Mouse (Mus musculus): ENCODE measurements around the gene 4930455H04Rik. TPM values are rescaled to one million over a fixed set of nuclear protein-coding genes. Genes with fewer than 3 reads are reported as not detected.
A peak's percentile ranks its signal among the peaks of the same experiment; 100 is the strongest.

The 4930455H04Rik gene
- total RNA-seq (2012; rRNA removed), result not detected in 2 replicates

DNA sequence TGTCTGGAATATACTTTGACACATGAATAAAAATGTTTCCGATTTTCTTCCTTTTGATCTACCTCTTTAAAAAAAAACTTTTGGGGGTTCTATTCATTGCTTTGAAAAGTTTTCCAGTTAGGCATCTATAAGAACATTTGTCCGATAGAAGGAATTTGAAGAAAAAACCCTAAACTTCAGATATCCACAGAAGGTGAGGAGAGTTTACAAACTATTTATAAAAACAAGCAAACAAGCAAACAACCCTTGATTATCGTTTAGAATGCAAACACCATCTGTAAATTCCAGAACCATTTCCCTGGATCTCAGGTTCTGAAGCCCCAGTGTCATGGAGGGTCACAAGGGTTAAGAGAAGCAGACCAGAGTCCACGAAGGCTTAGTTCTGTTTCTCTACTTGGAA, at the start of gene 4930455H04Rik:
4930455H04Rik (plus strand) TSS at position 301 of the 400 bp plus-strand sequence.
- H3K4me3 ChIP-seq (ENCODE audit: insufficient read depth in 1 of 2, low read depth in 1 of 2, low read length in 2 of 2, poor library complexity in 1 of 2, severe bottlenecking in 1 of 2), result peak within 1 kb of the TSS; percentile 36 to 60; a peak in 3 of 4 replicates
- H3K36me3 ChIP-seq (ENCODE audit: control insufficient read depth, insufficient read depth, low read length, poor library complexity, severe bottlenecking), result no peaks in the 10 kb centered on the region
- no peak for DNase-seq (ENCODE audit: low read depth, low spot score)
- TF ChIP-seq ZC3H11A (IDR thresholded peaks at IDR 0.05; ENCODE audit: borderline replicate concordance, low read depth, low read length) (no peak), HCFC1 (IDR thresholded peaks at IDR 0.05; ENCODE audit: borderline replicate concordance, insufficient read depth, low read length) (no peak), ZNF384 (IDR thresholded peaks at IDR 0.05; ENCODE audit: low read depth, low read length) (no peak), CHD2 (IDR thresholded peaks at IDR 0.05; ENCODE audit: low read depth, low read length) (no peak), MAFK (IDR thresholded peaks at IDR 0.05; ENCODE audit: insufficient read depth, low read depth, low read length) (no peak)
- H3K9ac ChIP-seq (ENCODE audit: insufficient read depth, low read depth, low read length, poor library complexity, severe bottlenecking), result no peak within 1 kb of the TSS
- no peaks in the 10 kb centered on the region for H3K9me3 ChIP-seq (ENCODE audit: control insufficient read depth, insufficient read depth, low read depth, low read length)
- no peaks in the 10 kb centered on the region for H3K4me1 ChIP-seq (ENCODE audit: control insufficient read depth in 2 of 2, insufficient read depth in 2 of 2, low read length in 2 of 2, poor library complexity in 1 of 2)
- no peak within 1 kb of the TSS for H3K27ac ChIP-seq (ENCODE audit: insufficient read depth, low read depth, low read length, poor library complexity, severe bottlenecking)
- in situ Hi-C loops (cut with MboI; ENCODE audit: low sequenced_read_pairs in 2 of 2, unreplicated experiment in 2 of 2), result no loop called here

DNA sequence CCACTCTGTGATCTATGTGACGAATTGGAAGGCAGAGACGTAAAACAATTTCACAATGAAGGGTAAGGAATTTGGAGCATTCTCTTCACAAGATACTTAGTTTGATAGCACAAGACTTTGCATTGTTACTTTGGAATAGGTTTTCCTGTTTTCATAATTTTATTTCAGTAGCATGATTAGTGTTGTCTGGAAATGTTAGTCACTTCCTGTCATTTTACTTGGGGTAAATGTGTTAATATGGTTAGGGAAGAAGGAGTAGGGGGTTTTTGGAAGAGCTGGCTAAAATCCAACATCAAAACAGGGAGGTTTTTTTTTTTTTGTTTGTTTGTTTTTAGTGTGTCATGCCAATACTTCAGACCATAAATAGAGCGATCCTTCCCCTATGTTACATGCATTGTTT, 46.5 kb upstream of the 4930455H04Rik start:
- DNase-seq (ENCODE audit: low read depth, low spot score), result no peak
- H3K9me3 ChIP-seq (ENCODE audit: control insufficient read depth, insufficient read depth, low read depth, low read length), result no peaks in the 10 kb centered on the region
- TF ChIP-seq MAFK (IDR thresholded peaks at IDR 0.05; ENCODE audit: insufficient read depth, low read depth, low read length), result no peak
- TF ChIP-seq HCFC1 (IDR thresholded peaks at IDR 0.05; ENCODE audit: borderline replicate concordance, insufficient read depth, low read length), result no peak
- no peak for TF ChIP-seq CHD2 (IDR thresholded peaks at IDR 0.05; ENCODE audit: low read depth, low read length)
- no peak for TF ChIP-seq ZC3H11A (IDR thresholded peaks at IDR 0.05; ENCODE audit: borderline replicate concordance, low read depth, low read length)
- TF ChIP-seq ZNF384 (IDR thresholded peaks at IDR 0.05; ENCODE audit: low read depth, low read length), result no peak
- in situ Hi-C loops (cut with MboI; ENCODE audit: low sequenced_read_pairs in 2 of 2, unreplicated experiment in 2 of 2), result loop anchor here (25.0 kb wide), 2 partner anchors 141 to 516 kb away; no protein-coding TSS in a partner anchor
- H3K27ac ChIP-seq (ENCODE audit: insufficient read depth, low read depth, low read length, poor library complexity, severe bottlenecking), result no peak overlapping the region
- H3K4me1 ChIP-seq (ENCODE audit: control insufficient read depth in 2 of 2, insufficient read depth in 2 of 2, low read length in 2 of 2, poor library complexity in 1 of 2), result no peaks in the 10 kb centered on the region
- no peak overlapping the region for H3K9ac ChIP-seq (ENCODE audit: insufficient read depth, low read depth, low read length, poor library complexity, severe bottlenecking)
- no peaks in the 10 kb centered on the region for H3K36me3 ChIP-seq (ENCODE audit: control insufficient read depth, insufficient read depth, low read length, poor library complexity, severe bottlenecking)
- no peak overlapping the region for H3K4me3 ChIP-seq (ENCODE audit: insufficient read depth in 1 of 2, low read depth in 1 of 2, low read length in 2 of 2, poor library complexity in 1 of 2, severe bottlenecking in 1 of 2)

DNA sequence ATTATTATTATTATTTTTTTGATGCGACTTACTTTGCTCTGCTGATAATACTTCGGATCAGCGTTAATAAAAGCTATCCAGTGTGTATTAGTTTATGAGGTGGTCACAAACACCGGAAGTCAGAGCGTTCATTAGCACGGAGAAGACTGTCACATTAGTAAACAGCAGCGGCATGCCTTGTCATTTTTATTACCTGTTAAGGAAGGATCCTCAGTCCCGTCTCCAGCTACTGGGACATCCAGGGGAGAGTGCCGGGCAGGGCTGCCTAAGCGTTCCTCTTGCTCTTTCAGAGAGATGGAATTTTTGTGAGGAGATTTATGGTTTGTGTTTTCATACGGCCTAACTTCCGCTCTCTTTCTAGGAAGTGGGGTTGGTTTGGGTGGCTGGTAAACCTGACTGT, 45.0 kb upstream of the 4930455H04Rik start:
- no peaks in the 10 kb centered on the region for H3K4me1 ChIP-seq (ENCODE audit: control insufficient read depth in 2 of 2, insufficient read depth in 2 of 2, low read length in 2 of 2, poor library complexity in 1 of 2)
- H3K4me3 ChIP-seq (ENCODE audit: insufficient read depth in 1 of 2, low read depth in 1 of 2, low read length in 2 of 2, poor library complexity in 1 of 2, severe bottlenecking in 1 of 2), result no peak overlapping the region
- H3K9me3 ChIP-seq (ENCODE audit: control insufficient read depth, insufficient read depth, low read depth, low read length), result no peaks in the 10 kb centered on the region
- no peak overlapping the region for H3K9ac ChIP-seq (ENCODE audit: insufficient read depth, low read depth, low read length, poor library complexity, severe bottlenecking)
- DNase-seq (ENCODE audit: low read depth, low spot score), result no peak
- no peak overlapping the region for H3K27ac ChIP-seq (ENCODE audit: insufficient read depth, low read depth, low read length, poor library complexity, severe bottlenecking)
- in situ Hi-C loops (cut with MboI; ENCODE audit: low sequenced_read_pairs in 2 of 2, unreplicated experiment in 2 of 2), result loop anchor here (25.0 kb wide), 2 partner anchors 139 to 514 kb away; no protein-coding TSS in a partner anchor
- TF ChIP-seq MAFK (IDR thresholded peaks at IDR 0.05; ENCODE audit: insufficient read depth, low read depth, low read length) (no peak), ZC3H11A (IDR thresholded peaks at IDR 0.05; ENCODE audit: borderline replicate concordance, low read depth, low read length) (no peak), CHD2 (IDR thresholded peaks at IDR 0.05; ENCODE audit: low read depth, low read length) (no peak)
- no peaks in the 10 kb centered on the region for H3K36me3 ChIP-seq (ENCODE audit: control insufficient read depth, insufficient read depth, low read length, poor library complexity, severe bottlenecking)

DNA sequence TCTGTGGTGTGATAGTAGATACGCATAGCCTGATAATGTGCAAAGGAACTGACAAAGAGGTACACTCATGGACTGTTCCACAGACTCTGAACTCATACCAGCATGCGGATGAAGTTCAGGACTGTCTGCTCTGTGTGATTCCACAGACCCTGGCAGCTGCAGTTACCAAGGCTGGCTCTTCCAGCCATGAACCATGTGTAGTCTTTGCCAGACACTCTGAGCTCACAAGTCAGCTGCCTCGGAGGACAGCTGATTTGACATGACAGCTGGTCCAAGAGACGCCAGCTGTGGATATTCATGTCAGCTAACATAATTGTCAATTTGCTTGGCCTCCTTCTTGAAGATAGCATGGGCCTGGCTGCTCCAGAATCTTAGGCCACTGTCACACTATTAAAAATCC, 39.1 kb upstream of the 4930455H04Rik start:
- no peaks in the 10 kb centered on the region for H3K36me3 ChIP-seq (ENCODE audit: control insufficient read depth, insufficient read depth, low read length, poor library complexity, severe bottlenecking)
- no peak overlapping the region for H3K9ac ChIP-seq (ENCODE audit: insufficient read depth, low read depth, low read length, poor library complexity, severe bottlenecking)
- H3K4me3 ChIP-seq (ENCODE audit: insufficient read depth in 1 of 2, low read depth in 1 of 2, low read length in 2 of 2, poor library complexity in 1 of 2, severe bottlenecking in 1 of 2), result no peak overlapping the region
- in situ Hi-C loops (cut with MboI; ENCODE audit: low sequenced_read_pairs in 2 of 2, unreplicated experiment in 2 of 2), result no loop called here
- no peaks in the 10 kb centered on the region for H3K9me3 ChIP-seq (ENCODE audit: control insufficient read depth, insufficient read depth, low read depth, low read length)
- no peaks in the 10 kb centered on the region for H3K4me1 ChIP-seq (ENCODE audit: control insufficient read depth in 2 of 2, insufficient read depth in 2 of 2, low read length in 2 of 2, poor library complexity in 1 of 2)
- DNase-seq (ENCODE audit: low read depth, low spot score), result no peak
- H3K27ac ChIP-seq (ENCODE audit: insufficient read depth, low read depth, low read length, poor library complexity, severe bottlenecking), result no peak overlapping the region
- TF ChIP-seq ZC3H11A (IDR thresholded peaks at IDR 0.05; ENCODE audit: borderline replicate concordance, low read depth, low read length) (no peak), CHD2 (IDR thresholded peaks at IDR 0.05; ENCODE audit: low read depth, low read length) (no peak), HCFC1 (IDR thresholded peaks at IDR 0.05; ENCODE audit: borderline replicate concordance, insufficient read depth, low read length) (no peak), ZNF384 (IDR thresholded peaks at IDR 0.05; ENCODE audit: low read depth, low read length) (no peak), MAFK (IDR thresholded peaks at IDR 0.05; ENCODE audit: insufficient read depth, low read depth, low read length) (no peak)

DNA sequence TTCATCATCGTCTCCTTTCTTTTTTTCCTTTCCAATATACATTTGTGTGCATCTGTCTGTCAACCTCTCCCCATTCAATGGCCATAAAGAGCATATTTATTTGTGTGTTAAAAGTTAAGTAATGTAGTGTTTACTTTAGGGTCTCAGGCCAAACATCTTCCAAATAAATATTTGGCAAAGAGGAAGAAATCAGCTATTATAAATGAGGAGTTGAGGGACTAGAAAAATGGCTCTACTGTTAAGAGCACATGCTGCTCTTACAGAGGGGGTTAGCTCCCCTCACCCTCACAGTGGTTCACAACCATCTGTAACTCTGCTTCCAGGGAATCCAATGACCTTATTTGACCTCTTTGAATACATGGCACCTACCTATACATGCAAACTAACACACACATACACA, 34.9 kb upstream of the 4930455H04Rik start:
- no peak overlapping the region for H3K4me3 ChIP-seq (ENCODE audit: insufficient read depth in 1 of 2, low read depth in 1 of 2, low read length in 2 of 2, poor library complexity in 1 of 2, severe bottlenecking in 1 of 2)
- no peaks in the 10 kb centered on the region for H3K4me1 ChIP-seq (ENCODE audit: control insufficient read depth in 2 of 2, insufficient read depth in 2 of 2, low read length in 2 of 2, poor library complexity in 1 of 2)
- in situ Hi-C loops (cut with MboI; ENCODE audit: low sequenced_read_pairs in 2 of 2, unreplicated experiment in 2 of 2), result no loop called here
- TF ChIP-seq HCFC1 (IDR thresholded peaks at IDR 0.05; ENCODE audit: borderline replicate concordance, insufficient read depth, low read length) (no peak), CHD2 (IDR thresholded peaks at IDR 0.05; ENCODE audit: low read depth, low read length) (no peak), ZNF384 (IDR thresholded peaks at IDR 0.05; ENCODE audit: low read depth, low read length) (no peak), MAFK (IDR thresholded peaks at IDR 0.05; ENCODE audit: insufficient read depth, low read depth, low read length) (no peak), ZC3H11A (IDR thresholded peaks at IDR 0.05; ENCODE audit: borderline replicate concordance, low read depth, low read length) (no peak)
- no peak for DNase-seq (ENCODE audit: low read depth, low spot score)
- no peaks in the 10 kb centered on the region for H3K9me3 ChIP-seq (ENCODE audit: control insufficient read depth, insufficient read depth, low read depth, low read length)
- H3K27ac ChIP-seq (ENCODE audit: insufficient read depth, low read depth, low read length, poor library complexity, severe bottlenecking), result no peak overlapping the region
- no peak overlapping the region for H3K9ac ChIP-seq (ENCODE audit: insufficient read depth, low read depth, low read length, poor library complexity, severe bottlenecking)
- H3K36me3 ChIP-seq (ENCODE audit: control insufficient read depth, insufficient read depth, low read length, poor library complexity, severe bottlenecking), result no peaks in the 10 kb centered on the region

Measured in ES-E14 (cell line).